Mouse (Mus musculus) midbrain, embryonic 14.5 days (tissue): ENCODE measurements around the gene Nptxr. TPM values are rescaled to one million over a fixed set of nuclear protein-coding genes. Genes with fewer than 3 reads are reported as not detected.

Experiments
- ATAC-seq: fragments of 200-750 bp; cut with Nextera tagmentation; 2 replicates; pipeline ENCODE4 v1.8.0; 2017; ENCODE audit warnings: moderate number of reproducible peaks, moderate library complexity; ENCODE audit not compliant: low FRiP score, low TSS enrichment
- DNase-seq: peaks from one replicate; pipeline ENCODE4 v3.0.0-alpha.2; 2015
- H3K27ac ChIP-seq: fragments of 300-500 bp; sonication (generic); replicated peaks from 2 replicates; pipeline ENCODE4 v1.5.1; 2014; ENCODE audit warnings: mild to moderate bottlenecking, low read depth, low read length, moderate library complexity
- H3K27me3 ChIP-seq: fragments of 300-500 bp; sonication (generic); 2 replicates; pipeline ENCODE4 v1.6.1; 2014; ENCODE audit warnings: low read length, control low read depth, mixed read lengths; ENCODE audit not compliant: control insufficient read depth, insufficient read depth
- H3K36me3 ChIP-seq: fragments of 300-500 bp; sonication (generic); 2 replicates; pipeline ENCODE4 v1.6.1; 2014; ENCODE audit warnings: low read length, control low read depth; ENCODE audit not compliant: control insufficient read depth, insufficient read depth
- H3K4me1 ChIP-seq: fragments of 300-500 bp; sonication (generic); 2 replicates; pipeline ENCODE4 v1.6.1; 2014; ENCODE audit warnings: mild to moderate bottlenecking, antibody characterized with exemption, low read length, control low read depth; ENCODE audit not compliant: control insufficient read depth, insufficient read depth
- H3K4me2 ChIP-seq: fragments of 300-500 bp; sonication (generic); 2 replicates; pipeline ENCODE4 v1.6.1; 2014; ENCODE audit warnings: mild to moderate bottlenecking, low read length, moderate library complexity
- H3K4me3 ChIP-seq: fragments of 300-500 bp; sonication (generic); replicated peaks from 2 replicates; pipeline ENCODE4 v1.5.1; 2014; ENCODE audit warnings: low read depth, low read length
- H3K9ac ChIP-seq: fragments of 300-500 bp; sonication (generic); replicated peaks from 2 replicates; pipeline ENCODE4 v1.6.1; 2014; ENCODE audit warnings: mild to moderate bottlenecking, low read length, moderate library complexity
- H3K9me3 ChIP-seq: fragments of 300-500 bp; sonication (generic); 2 replicates; pipeline ENCODE4 v1.6.1; 2016; ENCODE audit warnings: low read length, control low read depth, mixed read lengths; ENCODE audit not compliant: control insufficient read depth
- WGBS: fragments of 180-500 bp; shearing (Covaris S2); extraction: QIAGEN DNeasy Blood & Tissue Kit; methylation state at CpG from one replicate; pipeline ENCODE4 v1.1.7; 2014; 5-methylcytosine and 5-hydroxymethylcytosine counted together
- polyA plus RNA-seq: library from polyadenylated mRNA; unstranded; fragments of >200 nt; fragmentation: Nextera tagmentation; extraction: Ambion mirVana; gene quantifications from 2 replicates; pipeline ENCODE4 v1.2.1, GENCODE M21; 2014

The Nptxr gene
- polyA plus RNA-seq, 1 experiment from 2014 or later, result 17.8 TPM

DNA sequence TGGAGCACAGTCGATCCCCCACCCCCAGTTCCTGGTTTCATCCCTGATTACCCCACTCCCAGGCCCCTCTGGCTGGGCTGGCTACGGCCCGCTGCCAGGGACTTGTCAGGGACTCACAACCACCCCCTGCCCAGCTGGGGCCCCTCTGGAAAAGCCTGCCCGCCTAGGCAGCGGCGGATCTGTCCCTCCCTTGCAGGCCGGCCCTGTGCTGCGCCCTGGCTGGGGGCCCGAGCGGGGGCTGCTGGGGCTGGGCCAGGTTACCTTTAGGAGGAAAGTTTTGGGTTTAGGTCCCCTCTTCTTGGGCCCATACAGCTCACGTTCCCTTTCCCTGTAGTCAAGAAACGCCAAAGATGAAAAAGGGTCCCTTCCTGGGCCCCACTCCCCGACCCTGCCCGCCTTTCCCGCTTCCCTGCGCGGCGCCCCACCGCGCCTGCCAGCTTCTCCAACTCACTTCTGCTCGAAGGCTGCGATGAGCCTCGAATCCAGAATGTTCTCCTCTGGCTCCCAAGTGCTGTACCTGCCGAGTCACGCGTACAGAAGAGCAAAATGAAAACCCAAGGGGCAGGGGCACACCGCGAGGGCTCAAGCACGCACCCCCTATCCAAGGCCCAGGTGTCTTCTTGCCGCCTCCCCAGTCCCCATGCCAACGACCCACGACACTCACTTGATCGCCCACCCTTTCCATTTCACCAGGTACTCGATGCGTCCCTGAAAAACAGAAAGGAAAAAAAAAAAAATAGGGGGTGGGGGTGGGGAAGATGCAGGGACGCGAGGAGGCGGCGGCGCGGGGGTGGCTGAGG lies 28.9 kb upstream of the Nptxr start:
- ATAC-seq (0 out of 2 replicates have a peak, but pooled peaks have one; percentile 12), DNase-seq (peak; percentile 66)
- Histone ChIP-seq H3K4me2 (peak overlapping the region; percentile 92), H3K4me3 (peak overlapping the region; percentile 84), H3K36me3 (peaks cover 17% of the 10 kb centered on the region), H3K4me1 (peaks cover 52% of the 10 kb centered on the region), H3K27me3 (no peaks in the 10 kb centered on the region), H3K9me3 (no peaks in the 10 kb centered on the region), H3K27ac (peak overlapping the region; percentile 97), H3K9ac (peak overlapping the region; percentile 92)
- WGBS, result under 1% methylated on average over 41 of the region's 41 CpGs

DNA sequence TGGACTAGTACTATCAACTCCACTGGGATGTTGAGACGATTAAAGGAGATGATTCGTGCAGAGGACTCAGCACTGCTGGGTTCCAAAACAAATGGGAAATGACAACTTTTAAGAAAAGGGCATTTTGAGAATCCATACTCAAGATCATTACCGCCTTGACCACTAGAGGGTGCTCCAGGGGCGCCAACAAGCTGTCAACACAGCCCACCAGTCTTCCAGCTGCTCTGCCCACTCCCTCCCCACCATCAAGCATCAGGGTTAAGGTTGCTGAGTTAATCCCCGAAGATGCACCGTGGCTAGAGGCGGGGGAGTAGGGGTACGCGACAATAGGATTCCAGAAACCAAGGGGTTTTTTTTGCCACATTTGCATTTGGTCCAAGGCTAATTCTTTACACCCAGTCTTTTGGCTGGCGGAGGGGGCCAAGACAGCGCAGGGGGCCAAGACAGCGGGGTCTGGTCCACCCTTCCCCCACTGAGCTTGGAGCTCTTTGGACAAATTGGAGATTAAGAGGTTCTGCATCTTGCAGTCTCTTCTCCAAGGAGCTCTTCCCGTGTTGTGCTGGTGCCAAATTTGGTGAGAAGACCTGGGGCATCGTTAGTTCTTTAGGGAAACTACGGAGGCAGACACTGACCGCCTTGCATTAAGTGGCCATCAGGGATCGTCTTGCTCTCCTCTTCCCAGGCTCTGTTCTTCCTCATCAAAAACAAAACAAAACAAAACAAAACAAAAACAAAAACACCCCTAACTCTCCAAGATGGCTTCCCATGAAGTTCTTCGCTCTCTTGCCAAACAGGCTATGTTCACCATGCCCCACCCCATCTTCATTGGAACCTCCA lies 27.7 kb upstream of the Nptxr start:
- H3K27me3 ChIP-seq, result no peaks in the 10 kb centered on the region
- H3K27ac ChIP-seq, result peak overlapping the region; percentile 97
- H3K9ac ChIP-seq, result peak overlapping the region; percentile 92
- H3K4me2 ChIP-seq, result peak overlapping the region; percentile 92
- WGBS, result 8% methylated on average over 18 of the region's 18 CpGs
- H3K36me3 ChIP-seq, result peaks cover 29% of the 10 kb centered on the region
- peak overlapping the region; percentile 84 for H3K4me3 ChIP-seq
- H3K4me1 ChIP-seq, result peaks cover 64% of the 10 kb centered on the region
- DNase-seq (peak; percentile 93), ATAC-seq (no peak; the same call in 1 of the 2 replicates)
- H3K9me3 ChIP-seq, result no peaks in the 10 kb centered on the region

DNA sequence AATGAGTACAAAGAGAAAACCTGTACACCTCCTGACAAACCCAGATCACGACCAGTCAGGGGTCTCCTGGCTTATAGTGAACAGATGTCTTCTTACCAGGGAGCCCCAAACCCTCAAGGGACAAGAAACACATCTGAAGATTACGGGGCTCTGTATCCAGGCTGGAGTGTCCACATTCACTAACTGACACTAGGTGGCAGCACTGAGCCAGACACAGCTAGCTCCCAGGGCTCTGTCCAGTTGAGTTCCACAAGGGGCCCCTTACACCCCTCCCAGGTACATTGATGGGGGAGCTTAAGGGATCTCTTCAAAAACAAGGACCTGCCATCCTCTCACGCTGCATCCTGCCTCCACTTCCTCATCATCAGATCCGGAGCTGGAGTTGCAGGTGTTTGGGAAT lies 25.8 kb upstream of the Nptxr start:
- no peaks in the 10 kb centered on the region for H3K27me3 ChIP-seq
- H3K36me3 ChIP-seq, result peaks cover 39% of the 10 kb centered on the region
- H3K4me1 ChIP-seq, result peaks cover 73% of the 10 kb centered on the region
- DNase-seq, result peak; percentile 92
- H3K4me3 ChIP-seq, result no peak overlapping the region
- H3K4me2 ChIP-seq, result 0 out of 2 replicates have a peak overlapping the region, but pooled peaks have one; percentile 6
- no peak for ATAC-seq
- H3K9me3 ChIP-seq, result no peaks in the 10 kb centered on the region
- WGBS, result 13% methylated on average over 4 of the region's 4 CpGs
- 0 out of 2 replicates have a peak overlapping the region, but pooled peaks have one; percentile 32 for H3K27ac ChIP-seq
- peak overlapping the region; percentile 16; the same call in 1 of the 2 replicates for H3K9ac ChIP-seq

DNA sequence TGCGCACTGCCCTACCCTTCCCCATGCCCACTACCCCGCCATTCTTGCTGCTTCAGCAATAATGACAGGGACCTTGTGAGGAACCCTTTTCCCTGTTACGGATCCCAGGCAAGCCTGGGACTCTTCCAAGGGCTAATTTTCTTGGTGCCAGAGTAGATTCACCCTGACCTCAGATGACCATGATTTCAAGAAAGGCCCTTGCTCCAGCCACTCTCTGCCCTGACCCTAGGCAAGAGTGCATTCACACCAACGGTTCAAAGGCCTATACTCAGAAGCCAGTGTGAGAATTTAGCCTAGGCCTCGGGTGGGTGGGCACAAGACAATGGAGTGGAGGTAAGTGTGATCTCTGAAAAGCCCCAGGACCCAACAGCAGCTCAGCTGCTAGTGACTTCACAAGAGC lies 24.9 kb upstream of the Nptxr start:
- no peak for ATAC-seq
- H3K4me3 ChIP-seq, result no peak overlapping the region
- no peak overlapping the region for H3K4me2 ChIP-seq
- WGBS, result 72% methylated on average over 5 of the region's 5 CpGs
- H3K9me3 ChIP-seq, result no peaks in the 10 kb centered on the region
- H3K4me1 ChIP-seq, result peaks cover 71% of the 10 kb centered on the region
- no peaks in the 10 kb centered on the region for H3K27me3 ChIP-seq
- H3K27ac ChIP-seq, result 0 out of 2 replicates have a peak overlapping the region, but pooled peaks have one; percentile 52
- no peak for DNase-seq
- H3K36me3 ChIP-seq, result peaks cover 45% of the 10 kb centered on the region
- H3K9ac ChIP-seq, result 0 out of 2 replicates have a peak overlapping the region, but pooled peaks have one; percentile 16

DNA sequence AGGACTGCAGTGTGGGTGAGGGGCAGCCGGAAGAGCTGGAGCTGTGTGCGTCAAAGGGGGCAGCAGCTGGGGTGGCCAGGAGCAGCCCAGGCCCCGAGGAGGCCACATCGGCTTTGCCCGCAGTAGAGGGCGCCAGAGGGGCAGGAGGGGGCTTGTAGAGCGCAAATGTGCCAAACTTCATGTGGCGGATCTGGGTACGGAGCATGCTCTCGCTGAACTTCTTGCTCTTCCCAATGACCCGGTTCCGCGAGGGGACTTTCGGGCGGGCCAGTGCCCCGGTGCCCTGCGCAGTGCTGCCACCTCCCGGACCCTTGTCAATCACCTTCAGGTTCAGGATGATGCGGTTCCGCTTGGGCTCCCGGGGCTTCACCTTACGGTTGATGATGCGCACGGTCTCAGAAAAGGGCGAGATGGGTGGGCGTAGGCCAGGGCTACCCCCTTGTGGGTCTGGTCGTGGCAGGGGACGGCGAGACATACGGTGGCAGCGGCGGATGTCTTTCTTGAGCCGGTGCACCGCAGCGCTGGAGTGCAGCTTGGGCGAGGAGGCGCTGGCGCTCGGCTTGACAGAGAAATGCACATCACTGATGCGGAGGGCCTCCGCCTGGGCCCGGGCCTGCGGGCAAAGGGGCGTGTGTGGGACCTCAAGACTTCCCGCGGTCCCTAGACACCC lies 23.9 kb upstream of the Nptxr start:
- Histone ChIP-seq H3K9ac (peak overlapping the region; percentile 36), H3K9me3 (no peaks in the 10 kb centered on the region), H3K27me3 (no peaks in the 10 kb centered on the region), H3K4me1 (peaks cover 71% of the 10 kb centered on the region), H3K27ac (peak overlapping the region; percentile 52), H3K36me3 (peaks cover 46% of the 10 kb centered on the region), H3K4me3 (0 out of 2 replicates have a peak overlapping the region, but pooled peaks have one; percentile 5), H3K4me2 (peak overlapping the region; percentile 37)
- WGBS, result 64% methylated on average over 45 of the region's 46 CpGs
- DNase-seq (peak; percentile 56), ATAC-seq (no peak)

DNA sequence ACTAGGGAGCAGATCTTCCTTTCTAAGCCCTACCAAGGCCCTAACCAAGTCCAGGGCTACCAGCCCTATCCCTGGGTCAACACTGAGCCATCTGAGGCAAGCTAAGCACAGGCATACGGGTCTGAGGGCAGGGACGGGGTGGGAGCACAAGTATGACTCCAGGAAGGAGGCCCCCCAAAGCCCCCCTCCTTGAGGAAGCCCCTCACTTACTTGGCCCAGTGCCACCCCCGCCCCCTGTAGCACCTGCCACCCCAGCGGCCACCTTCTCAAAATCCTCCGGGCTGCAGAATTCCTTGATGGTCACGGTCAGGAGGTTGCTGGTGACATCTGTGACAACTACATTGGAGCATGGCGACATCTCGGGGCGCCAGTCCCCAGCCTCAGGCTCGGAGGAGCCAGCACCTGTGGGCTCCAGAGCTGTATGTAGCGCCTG lies 23.2 kb upstream of the Nptxr start:
- H3K4me1 ChIP-seq, result peaks cover 67% of the 10 kb centered on the region
- H3K27me3 ChIP-seq, result no peaks in the 10 kb centered on the region
- H3K36me3 ChIP-seq, result peaks cover 53% of the 10 kb centered on the region
- DNase-seq (no peak), ATAC-seq (no peak)
- WGBS, result 64% methylated on average over 11 of the region's 11 CpGs
- no peaks in the 10 kb centered on the region for H3K9me3 ChIP-seq
- H3K27ac ChIP-seq, result 0 out of 2 replicates have a peak overlapping the region, but pooled peaks have one; percentile 52
- peak overlapping the region; percentile 36 for H3K9ac ChIP-seq
- H3K4me2 ChIP-seq, result peak overlapping the region; percentile 37
- no peak overlapping the region for H3K4me3 ChIP-seq

DNA sequence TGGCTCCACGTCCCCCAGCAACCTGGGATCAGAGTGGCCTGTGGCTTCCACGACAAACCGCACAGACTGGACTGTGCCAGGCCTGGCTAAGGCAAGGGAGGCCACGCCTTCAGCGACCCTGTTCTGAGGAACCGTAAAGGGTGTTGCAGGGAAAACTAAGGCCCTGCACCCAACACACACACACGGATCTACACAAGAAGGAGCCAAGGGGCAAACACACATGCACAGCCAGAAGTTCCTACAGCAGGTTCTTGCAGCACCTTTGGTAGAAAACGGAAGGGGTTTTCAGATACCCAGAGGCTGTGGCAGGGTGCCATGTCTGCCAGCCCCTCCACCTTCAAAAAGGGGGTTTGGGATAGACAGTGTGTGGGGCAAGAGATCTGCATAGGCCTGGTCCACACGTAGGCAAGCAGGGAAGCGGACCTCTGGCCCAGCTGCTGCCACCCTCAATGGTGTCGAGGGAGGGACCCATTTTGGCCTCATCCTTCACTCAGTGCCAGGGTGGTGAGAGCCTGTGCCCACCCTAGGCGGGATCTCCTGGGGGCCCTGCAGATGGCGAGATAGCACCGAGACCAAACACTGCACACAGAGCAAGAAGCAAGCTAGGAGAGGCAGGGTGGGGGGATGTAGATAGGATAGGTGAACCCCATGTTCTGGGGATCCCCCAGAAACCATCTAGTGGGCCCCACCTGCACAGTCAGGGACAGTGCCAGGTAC lies 22.7 kb upstream of the Nptxr start:
- Histone ChIP-seq H3K9me3 (no peaks in the 10 kb centered on the region), H3K4me1 (peaks cover 62% of the 10 kb centered on the region), H3K36me3 (peaks cover 55% of the 10 kb centered on the region), H3K4me2 (peak overlapping the region; percentile 6; the same call in 1 of the 2 replicates), H3K4me3 (no peak overlapping the region), H3K27ac (peak overlapping the region; percentile 8; the same call in 1 of the 2 replicates), H3K9ac (peak overlapping the region; percentile 36), H3K27me3 (no peaks in the 10 kb centered on the region)
- 91% methylated on average over 14 of the region's 14 CpGs for WGBS
- no peak for ATAC-seq
- no peak for DNase-seq
